Mouse (Mus musculus): ENCODE results near the gene Mfsd2a.

- no peak for TF ChIP-seq CTCF (IDR thresholded peaks at IDR 0.05; ENCODE audit: low read depth, low read length)
- no peak for TF ChIP-seq POLR2A (IDR thresholded peaks at IDR 0.05; ENCODE audit: extremely low read depth, insufficient read depth, low read length)
These were observed 63.2 kb downstream of the Mfsd2a start for GRCm38 (mm10) chr4:122897750-122898149.
